ENCODE assay signal across 15 mouse cellular contexts in genomic region chr12:112378482-112379243, GRCm38 (mm10).
DNase-seq lines count a peak whose midpoint lies in the region; ATAC-seq lines count a peak whose summit lies in the region.
"Had no signal": no experiment of that assay in that cellular context is flagged by ENCODE, and none has a peak within 500 bp of the region (broad histone marks: within the 10 kb centered on the region; RNA-seq: fewer than 3 reads in every experiment).

No protein-coding gene starts in this region.

- 0 out of 2 replicates have a peak, but pooled peaks cover 4% of the 10 kb centered on the region for H3K27me3 ChIP-seq in neural tube, embryonic 13.5 days
- no peaks in the 10 kb centered on the region for H3K27me3 ChIP-seq in forebrain, embryonic 15.5 days
- H3K27me3 ChIP-seq in midbrain, embryonic 11.5 days (ENCODE audit: control insufficient read depth, insufficient read depth, low read length) = peaks cover 2% of the 10 kb centered on the region
- H3K27me3 ChIP-seq: embryonic facial prominence, embryonic 13.5 days had no signal

- WGBS in neural tube, embryonic 13.5 days = 43% methylated on average over 13 of the region's 13 CpGs
- WGBS in forebrain, embryonic 15.5 days = 22% methylated on average over 13 of the region's 13 CpGs
- WGBS in midbrain, embryonic 11.5 days = 55% methylated on average over 13 of the region's 13 CpGs

- ATAC-seq in neural tube, embryonic 13.5 days (ENCODE audit: low read depth) = 0 out of 2 replicates have a peak, but pooled peaks have one; percentile 15
- peak; percentile 67 for ATAC-seq in forebrain, embryonic 15.5 days (replicated peaks)
- 0 out of 2 replicates have a peak, but pooled peaks have one; percentile 28 for ATAC-seq in midbrain, embryonic 11.5 days (ENCODE audit: low FRiP score)
- ATAC-seq: lung, postnatal 0 days had no signal

- no peak overlapping the region for H3K4me2 ChIP-seq in neural tube, embryonic 13.5 days
- H3K4me2 ChIP-seq in forebrain, embryonic 15.5 days (replicated peaks) = no peak overlapping the region
- no peak overlapping the region for H3K4me2 ChIP-seq in midbrain, embryonic 11.5 days
- H3K4me2 ChIP-seq: embryonic facial prominence, embryonic 13.5 days had no signal

- intact Hi-C loops in left cerebral cortex, postnatal 4 days (cut with DNase I) = no loop called here

- no peaks in the 10 kb centered on the region for H3K36me3 ChIP-seq in neural tube, embryonic 13.5 days
- no peaks in the 10 kb centered on the region for H3K36me3 ChIP-seq in forebrain, embryonic 15.5 days
- no peaks in the 10 kb centered on the region for H3K36me3 ChIP-seq in midbrain, embryonic 11.5 days (ENCODE audit: control insufficient read depth, insufficient read depth, low read length)
- H3K36me3 ChIP-seq: embryonic facial prominence, embryonic 13.5 days had no signal

- peaks cover 2% of the 10 kb centered on the region; the same call in 1 of the 2 replicates for H3K9me3 ChIP-seq in neural tube, embryonic 13.5 days
- H3K9me3 ChIP-seq in forebrain, embryonic 15.5 days = no peaks in the 10 kb centered on the region
- no peaks in the 10 kb centered on the region for H3K9me3 ChIP-seq in midbrain, embryonic 11.5 days (ENCODE audit: control insufficient read depth, low read length)
- H3K9me3 ChIP-seq: embryonic facial prominence, embryonic 13.5 days had no signal

- H3K4me3 ChIP-seq in neural tube, embryonic 13.5 days = no peak overlapping the region
- H3K4me3 ChIP-seq in forebrain, embryonic 15.5 days = no peak overlapping the region
- H3K4me3 ChIP-seq in midbrain, embryonic 11.5 days (ENCODE audit: low read depth, low read length) = no peak overlapping the region
- H3K4me3 ChIP-seq: embryonic facial prominence, embryonic 13.5 days had no signal

- H3K4me1 ChIP-seq in neural tube, embryonic 13.5 days (replicated peaks) = peaks cover 9% of the 10 kb centered on the region; the same call in 1 of the 2 replicates
- H3K4me1 ChIP-seq in forebrain, embryonic 15.5 days = peaks cover 5% of the 10 kb centered on the region
- H3K4me1 ChIP-seq in midbrain, embryonic 11.5 days (ENCODE audit: control insufficient read depth, insufficient read depth, low read length) = peaks cover 10% of the 10 kb centered on the region
- H3K4me1 ChIP-seq: embryonic facial prominence, embryonic 13.5 days had no signal

- H3K9ac ChIP-seq in neural tube, embryonic 13.5 days = no peak overlapping the region
- H3K9ac ChIP-seq in forebrain, embryonic 15.5 days (replicated peaks) = no peak overlapping the region
- H3K9ac ChIP-seq in midbrain, embryonic 11.5 days (ENCODE audit: low read length) = no peak overlapping the region; the same call in 1 of the 2 replicates
- H3K9ac ChIP-seq: embryonic facial prominence, embryonic 13.5 days had no signal

- no peak for DNase-seq in neural tube, embryonic 10.5 days (ENCODE audit: extremely low spot score, low spot score)
- no peak for DNase-seq in midbrain, embryonic 11.5 days (ENCODE audit: low spot score, missing footprints)
- DNase-seq in kidney, postnatal 10 days = no peak
- DNase-seq in heart, postnatal 4 days = no peak
- no peak for DNase-seq in left cerebral cortex, postnatal 4 days
- DNase-seq: cerebellum, adult 9-11 months; gastrocnemius, postnatal 36 days; kidney, adult 8-10 months; kidney, postnatal 25 days; liver; thymus, adult 2 months had no signal

- H3K27ac ChIP-seq in neural tube, embryonic 13.5 days (replicated peaks) = no peak overlapping the region
- H3K27ac ChIP-seq in forebrain, embryonic 15.5 days (replicated peaks) = peak overlapping the region; percentile 22
- no peak overlapping the region; the same call in 1 of the 2 replicates for H3K27ac ChIP-seq in midbrain, embryonic 11.5 days (ENCODE audit: low read depth, low read length)
- H3K27ac ChIP-seq: embryonic facial prominence, embryonic 13.5 days had no signal

Comparison
In these comparisons a context has a peak if more than half of its experiments do, and no peak if none do; other contexts are left out.
1. ATAC-seq: peak in every context shown above with its lines; median percentile 67 in forebrain, embryonic 15.5 days; 28 in midbrain, embryonic 11.5 days; 15 in neural tube, embryonic 13.5 days.